Mouse (Mus musculus) thymus, postnatal 0 days (tissue): Measurements from ENCODE around the gene Tspan3. TPM values are rescaled to one million over a fixed set of nuclear protein-coding genes. Genes with fewer than 3 reads are reported as not detected.
A peak's percentile ranks its signal among the peaks of the same experiment; 100 is the strongest.

Experiments
- DNase-seq: peaks from one replicate; pipeline ENCODE4 v3.0.0-alpha.2; 2015; ENCODE audit warnings: low spot score
- polyA plus RNA-seq: library from polyadenylated mRNA; unstranded; fragments of >200 nt; fragmentation: Nextera tagmentation; extraction: Ambion mirVana; gene quantifications from 2 replicates; pipeline ENCODE4 v1.2.1, GENCODE M21; 2015

Gene Tspan3
- 207 and 219 TPM in 2 replicates for polyA plus RNA-seq

DNA sequence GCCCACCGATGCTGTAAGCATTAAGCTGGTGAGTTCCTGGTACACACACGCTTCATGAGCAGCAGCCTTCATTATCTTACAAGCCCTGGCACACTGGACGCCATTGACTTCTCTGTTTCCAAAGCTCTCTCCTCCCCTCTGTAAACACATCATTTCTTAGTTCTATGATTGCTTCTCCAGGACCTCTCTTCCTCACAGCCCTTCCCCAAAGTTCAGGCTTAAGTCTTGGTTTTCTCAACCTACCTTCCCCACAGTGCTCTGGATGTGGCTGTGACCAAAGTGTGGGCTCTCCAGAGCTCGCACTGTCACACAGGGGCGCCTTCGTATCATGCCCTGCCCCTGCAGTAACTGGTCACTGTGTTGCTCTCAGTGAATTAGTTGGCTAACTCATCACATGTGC lies at the start of gene Tspan3:
Gene Tspan3 (minus strand): TSS at position 101 of the 400 bp plus-strand sequence.
- no peak for DNase-seq

GRCm38 (mm10) chr9:56213451-56214291 lies 48.4 kb upstream of the Tspan3 start:
- DNase-seq: peak; percentile 62

DNA sequence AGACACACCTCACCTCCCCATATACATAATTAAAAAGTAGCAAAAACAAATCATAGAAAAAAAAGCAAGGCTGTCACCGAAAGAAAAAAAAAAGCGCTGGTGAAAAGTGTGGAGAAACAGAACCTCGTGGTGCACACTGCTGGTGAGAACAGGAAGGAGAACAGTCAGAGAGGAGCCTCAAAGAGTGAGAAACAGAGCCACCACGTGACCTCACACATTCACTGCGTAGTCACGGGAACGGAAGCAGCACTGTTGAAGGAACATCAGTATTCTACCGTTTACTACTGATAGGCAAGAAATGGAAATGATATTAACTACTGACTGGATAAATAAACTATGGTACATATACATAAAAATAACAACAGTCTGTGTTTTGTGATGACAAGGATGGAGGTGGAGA lies 43.5 kb upstream of the Tspan3 start:
- no peak for DNase-seq

DNA sequence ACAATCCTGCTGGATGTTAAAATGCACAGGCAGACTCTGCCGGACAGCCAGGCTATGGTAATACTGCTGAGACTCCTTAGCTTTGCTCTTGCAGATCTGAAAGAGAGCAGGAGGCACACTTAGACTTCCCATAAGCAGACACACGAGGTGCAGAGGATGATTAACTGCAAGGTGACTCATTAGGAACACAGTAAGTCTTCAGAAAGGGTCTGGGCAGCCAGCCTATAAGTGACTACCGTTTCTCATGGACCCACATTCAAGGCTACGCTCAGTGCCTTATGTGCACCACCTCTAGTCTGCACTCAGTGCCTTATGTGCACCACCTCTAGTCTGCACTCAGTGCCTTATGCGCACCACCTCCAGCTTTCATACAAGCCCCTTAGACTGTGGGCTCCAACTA lies 42.2 kb upstream of the Tspan3 start:
- no peak for DNase-seq

DNA sequence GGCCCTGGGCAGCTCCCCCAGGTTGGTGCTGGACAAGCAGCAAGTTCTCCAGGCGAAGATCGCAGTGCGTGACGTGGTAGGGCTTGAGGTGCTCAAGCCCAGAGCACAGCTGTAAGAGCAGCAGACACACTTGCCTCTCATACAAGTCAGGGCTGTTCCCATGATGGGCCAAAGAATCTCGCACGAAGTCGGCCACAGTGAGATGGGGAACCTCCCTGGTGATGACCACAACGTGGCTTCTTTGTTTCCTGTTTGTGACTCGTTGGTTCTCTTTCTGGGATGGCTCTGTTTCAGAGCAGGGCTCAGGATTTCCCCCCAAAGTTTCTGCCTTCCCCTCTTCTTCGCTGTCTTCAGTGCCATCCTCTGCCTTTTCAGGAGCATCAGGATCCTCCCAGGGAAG lies 41.8 kb upstream of the Tspan3 start:
- DNase-seq: no peak

DNA sequence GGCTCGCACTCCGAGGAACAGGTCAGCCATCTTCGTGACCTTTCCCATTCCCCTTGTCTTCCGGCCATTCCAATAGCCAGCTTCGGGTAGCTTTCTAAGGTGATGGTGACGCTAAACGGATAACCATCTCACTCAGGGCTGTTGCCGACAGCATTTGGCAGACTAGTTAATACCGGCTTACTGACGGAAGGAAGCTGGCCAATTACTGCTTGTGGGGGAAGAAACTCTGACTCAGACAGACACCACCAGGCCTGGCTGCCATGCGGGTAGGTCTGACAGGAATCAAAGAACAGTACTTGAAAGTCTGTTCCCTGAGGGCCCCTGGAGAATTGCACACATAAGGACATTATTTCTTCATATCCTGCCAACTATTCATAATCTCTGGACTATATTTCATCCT lies 40.1 kb upstream of the Tspan3 start:
- DNase-seq: no peak

GRCm38 (mm10) chr9:56204316-56204715 lies 39.0 kb upstream of the Tspan3 start:
- DNase-seq: no peak

DNA sequence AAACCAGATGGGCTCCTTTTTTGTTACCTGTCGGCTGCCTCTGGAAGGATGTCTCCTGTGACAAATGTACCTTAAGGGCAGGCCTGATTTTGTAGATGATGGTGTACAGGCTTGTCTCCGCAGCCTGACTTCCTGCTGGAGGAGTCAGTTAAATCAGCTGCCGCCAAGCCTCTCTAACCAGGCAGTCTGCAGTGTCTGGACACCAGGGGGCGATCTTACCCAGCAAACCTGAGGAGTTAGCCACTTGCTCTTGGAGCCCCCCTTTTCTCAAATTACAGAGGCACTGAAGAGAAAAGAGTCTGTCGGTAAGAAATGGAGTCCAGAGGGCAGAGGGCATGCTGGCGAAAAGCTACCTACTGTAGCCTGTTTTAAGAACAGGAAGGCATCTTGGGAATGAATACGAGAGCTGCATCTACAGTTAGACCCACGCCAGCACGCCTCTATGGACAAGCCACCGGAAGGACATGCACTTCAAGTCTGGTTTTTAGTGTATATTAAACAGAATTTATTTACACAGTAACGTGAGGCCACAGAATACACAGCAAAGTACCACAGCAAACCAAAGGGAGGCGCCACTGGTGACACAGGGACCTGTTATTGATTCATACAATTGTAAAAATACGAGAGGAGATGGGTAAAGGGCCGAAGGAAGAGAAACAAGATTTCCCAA lies 35.5 kb upstream of the Tspan3 start:
- DNase-seq: peak; percentile 90

DNA sequence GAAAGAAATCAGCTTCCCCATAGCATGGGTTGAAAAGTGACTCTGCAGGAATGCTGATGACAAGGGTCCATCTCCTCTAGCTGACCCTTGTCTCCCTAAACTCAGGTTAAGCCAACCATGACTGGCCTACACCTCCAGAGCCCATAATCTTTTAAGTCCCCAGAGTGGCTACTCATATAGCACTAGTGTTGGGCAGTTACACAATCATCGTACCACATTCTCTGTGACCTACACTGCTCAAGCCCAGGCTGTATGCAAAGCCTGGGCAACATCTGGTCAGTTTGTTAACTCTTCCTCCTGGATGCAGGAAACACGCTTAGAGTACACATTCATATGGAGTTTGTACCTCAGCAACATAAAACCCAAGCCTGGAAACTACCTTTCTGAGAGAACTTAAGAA lies 34.9 kb upstream of the Tspan3 start:
- DNase-seq: no peak

GRCm38 (mm10) chr9:56196921-56197320 lies 31.6 kb upstream of the Tspan3 start:
- DNase-seq: no peak

- no peak for DNase-seq
Observed at GRCm38 (mm10) chr9:56195193-56195592, 29.9 kb upstream of the Tspan3 start.

- DNase-seq: no peak
Observed at GRCm38 (mm10) chr9:56191498-56192455, 26.5 kb upstream of the Tspan3 start.

- DNase-seq: no peak
Observed at GRCm38 (mm10) chr9:56180118-56180781, 15.0 kb upstream of the Tspan3 start.

DNA sequence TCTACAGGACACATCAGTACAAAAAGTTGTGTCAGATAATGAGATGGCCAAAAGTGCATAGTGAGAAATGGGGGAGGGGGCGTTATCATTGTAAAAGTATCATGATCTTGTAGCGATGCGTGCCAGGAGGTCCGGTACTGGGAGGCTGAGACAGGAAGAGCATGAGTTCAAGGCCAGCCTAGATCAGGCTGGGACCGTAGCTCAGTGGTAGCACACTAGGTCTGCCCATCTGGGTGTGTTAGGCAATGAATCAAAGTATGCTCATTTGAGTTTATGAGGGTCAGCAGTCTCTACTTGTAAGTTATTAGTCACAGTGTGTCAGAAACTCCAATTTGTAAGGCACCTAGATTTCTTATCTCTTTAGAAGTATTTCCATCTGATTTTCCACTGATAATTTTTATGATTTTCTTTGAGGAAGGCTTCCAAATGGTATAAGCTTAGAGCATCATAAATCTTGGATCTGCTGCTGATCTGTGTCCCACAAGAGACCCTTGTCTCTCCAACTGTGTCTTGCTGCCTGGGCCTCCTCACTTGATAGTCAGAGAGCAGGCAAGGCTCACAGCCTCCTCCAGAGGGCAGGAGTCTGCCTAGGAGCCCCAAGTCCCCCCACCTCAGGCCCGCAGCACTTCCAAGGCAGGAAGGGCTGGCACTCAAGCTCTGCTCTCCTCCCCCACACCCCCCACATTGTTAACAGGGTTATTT lies 14.3 kb upstream of the Tspan3 start:
- DNase-seq: peak; percentile 63

DNA sequence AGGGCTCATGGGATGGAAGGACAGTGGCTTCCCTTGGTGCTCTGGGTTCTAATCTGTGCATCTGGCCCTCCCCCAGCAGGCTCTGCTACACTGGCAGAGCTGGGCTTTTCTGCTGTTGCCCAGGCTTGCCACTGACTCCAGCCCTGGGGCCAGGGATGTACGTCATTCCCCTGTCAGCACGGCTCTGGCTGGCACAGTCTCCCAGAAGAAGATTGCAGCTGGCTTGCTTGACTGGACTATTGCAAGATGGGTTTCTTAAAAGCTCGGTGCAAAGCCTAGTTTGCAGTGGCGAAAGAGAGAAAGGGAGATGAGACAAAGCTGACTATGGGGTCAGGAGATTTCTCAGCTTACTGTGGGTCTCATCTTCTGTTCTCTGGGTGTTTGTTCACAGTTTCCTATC lies 12.1 kb upstream of the Tspan3 start:
- DNase-seq: no peak

DNA sequence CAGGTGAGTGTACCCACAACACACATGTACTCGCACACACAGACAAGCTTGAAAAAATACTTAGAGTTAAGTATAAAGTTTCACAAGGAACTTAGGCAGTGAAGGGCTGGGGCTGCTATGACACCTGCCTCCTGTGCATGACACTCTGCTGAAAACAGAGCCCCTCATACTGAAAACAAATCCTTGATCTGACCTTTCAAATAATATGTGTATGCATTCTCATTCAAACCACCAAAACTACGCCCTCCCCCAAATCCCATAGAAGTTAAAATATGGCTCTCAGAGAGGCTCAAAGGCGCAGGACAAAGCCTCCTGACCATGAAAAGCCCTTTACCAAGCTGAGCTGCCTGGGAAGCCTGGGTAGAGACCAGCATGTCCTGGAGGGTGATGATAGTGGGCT lies 10.0 kb upstream of the Tspan3 start:
- DNase-seq: no peak

- DNase-seq: no peak
Observed at GRCm38 (mm10) chr9:56167690-56168089, 2.4 kb upstream of the Tspan3 start.

GRCm38 (mm10) chr9:56166161-56166560 lies 884 bp upstream of the Tspan3 start:
- no peak for DNase-seq

DNA sequence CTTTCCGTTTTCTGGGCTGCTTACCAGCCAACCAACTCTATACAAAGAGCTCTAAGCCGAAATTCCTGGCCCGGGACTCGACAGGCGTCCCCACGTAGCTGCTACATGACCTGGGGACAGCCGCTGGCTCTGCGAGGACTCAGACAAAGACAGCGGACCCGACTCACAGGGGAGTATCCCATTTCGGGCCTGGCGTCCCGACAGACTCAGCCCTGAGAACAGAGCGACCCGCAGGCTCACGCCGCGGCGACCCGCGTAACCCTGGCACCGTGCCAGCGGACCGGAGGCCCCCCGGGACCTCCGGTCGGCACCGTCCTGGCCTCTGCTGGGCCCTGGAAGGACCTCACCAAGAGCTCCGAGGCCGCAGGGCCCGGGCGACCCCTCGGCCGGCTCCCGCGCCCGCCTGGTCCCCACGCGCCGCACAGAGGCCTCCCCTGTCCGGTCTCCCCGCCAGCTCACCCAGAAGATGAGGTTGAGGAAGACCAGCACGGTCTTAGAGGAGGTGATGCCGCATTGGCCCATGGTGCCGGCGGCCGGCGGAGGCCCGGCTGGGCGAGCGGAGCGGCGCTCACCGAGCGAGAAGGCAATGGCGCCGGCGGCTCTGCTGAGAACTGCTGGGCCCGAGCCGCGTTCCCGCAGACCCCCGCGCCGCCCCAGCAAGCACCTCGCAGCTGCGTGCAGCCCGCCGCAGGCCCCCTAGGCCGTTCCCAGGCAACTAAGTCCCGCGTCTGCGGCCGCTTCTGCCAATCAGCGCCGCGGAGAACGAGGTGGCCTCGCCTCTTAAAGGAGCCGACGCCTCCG lies 4.7 kb downstream of the Tspan3 start:
- DNase-seq: peak; percentile 91

DNA sequence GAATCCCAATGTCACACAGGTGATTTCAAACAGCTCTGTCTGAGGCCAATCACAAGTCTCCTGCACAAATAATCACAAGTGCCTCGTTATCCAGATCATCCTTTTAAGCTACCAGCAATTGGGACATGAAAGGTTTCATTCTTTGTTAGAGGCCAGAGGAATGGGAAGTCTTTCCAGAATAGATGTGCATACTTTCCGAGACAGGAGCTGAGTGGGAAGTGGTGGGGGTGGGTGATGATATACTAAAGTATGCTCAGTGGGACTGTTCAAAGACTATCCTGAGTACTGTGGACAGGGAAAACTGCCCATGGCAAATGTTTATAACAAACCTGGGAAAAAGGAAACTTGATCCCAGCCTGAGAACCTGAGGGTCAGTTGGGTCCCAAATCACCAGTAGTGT lies 5.8 kb downstream of the Tspan3 start:
- DNase-seq: no peak
